Mouse (Mus musculus): Measurements from ENCODE around the gene Krt75. TPM values are rescaled to one million over a fixed set of nuclear protein-coding genes. Genes with fewer than 3 reads are reported as not detected.
A peak's percentile ranks its signal among the peaks of the same experiment; 100 is the strongest.
"Not testable (repeated sequence)": the region's sequence is repeated elsewhere in the genome, so short reads cannot be mapped to it uniquely, and the experiment has no call there.

Krt75 gene
- polyA plus RNA-seq, 1 experiment from 2014 or later: 0.08 TPM

DNA sequence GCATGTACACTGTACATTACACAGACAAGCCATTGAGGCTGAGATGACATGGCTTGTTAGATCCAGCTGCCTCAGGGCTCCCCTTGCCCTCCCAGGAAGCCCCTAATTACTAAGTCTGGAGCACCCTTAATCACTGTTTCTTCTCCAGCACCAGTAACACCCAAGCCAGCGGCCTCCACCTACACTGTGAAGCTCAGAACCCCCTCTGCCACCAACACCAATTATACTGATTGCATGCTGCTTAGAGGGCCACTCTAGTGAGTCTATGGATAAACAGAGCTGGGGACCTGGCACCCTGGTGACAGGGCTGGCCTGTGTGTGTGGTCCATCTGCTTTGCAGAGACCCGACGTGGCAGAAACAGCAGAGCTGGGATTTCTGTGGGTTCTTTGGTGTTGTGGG lies 29.2 kb downstream of the Krt75 start:
- no peak for DNase-seq (ENCODE audit: low spot score)
- no peak overlapping the region for H3K27ac ChIP-seq
- peaks cover 31% of the 10 kb centered on the region for H3K4me1 ChIP-seq (replicated peaks)
- no peak overlapping the region for H3K4me3 ChIP-seq
- peaks cover 6% of the 10 kb centered on the region; the same call in 1 of the 2 replicates for H3K27me3 ChIP-seq (ENCODE audit: insufficient read depth, poor library complexity, severe bottlenecking)
- 60% methylated on average over 3 of the region's 3 CpGs for WGBS
- no peaks in the 10 kb centered on the region for H3K36me3 ChIP-seq
- H3K9me3 ChIP-seq: no peaks in the 10 kb centered on the region

DNA sequence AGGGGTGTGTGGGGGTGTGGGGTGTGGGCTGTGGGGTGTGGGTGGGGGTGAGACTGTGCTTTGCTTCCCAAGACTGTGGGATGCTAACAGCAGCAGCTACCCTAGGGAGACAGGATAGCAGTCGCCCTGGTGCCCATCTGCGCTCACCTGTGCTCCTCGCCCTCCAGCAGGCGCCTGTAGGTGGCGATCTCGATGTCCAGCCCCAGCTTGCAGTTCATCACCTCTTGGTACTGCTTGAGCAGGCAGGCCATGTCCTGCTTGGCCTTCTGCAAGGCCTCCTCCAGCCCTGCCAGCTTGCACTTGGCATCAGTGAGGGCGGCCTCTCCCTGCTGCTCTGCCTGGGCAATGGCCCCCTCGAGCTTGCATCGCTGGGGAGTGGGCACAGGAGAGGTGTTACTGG lies 31.2 kb downstream of the Krt75 start:
- peaks cover 31% of the 10 kb centered on the region for H3K4me1 ChIP-seq (replicated peaks)
- WGBS: 63% methylated on average over 9 of the region's 9 CpGs
- H3K27me3 ChIP-seq (ENCODE audit: insufficient read depth, poor library complexity, severe bottlenecking): peaks cover 4% of the 10 kb centered on the region; the same call in 1 of the 2 replicates
- H3K9me3 ChIP-seq: no peaks in the 10 kb centered on the region
- H3K27ac ChIP-seq: peak overlapping the region; percentile 45
- H3K36me3 ChIP-seq: no peaks in the 10 kb centered on the region
- H3K4me3 ChIP-seq: no peak overlapping the region
- no peak for DNase-seq (ENCODE audit: low spot score)

DNA sequence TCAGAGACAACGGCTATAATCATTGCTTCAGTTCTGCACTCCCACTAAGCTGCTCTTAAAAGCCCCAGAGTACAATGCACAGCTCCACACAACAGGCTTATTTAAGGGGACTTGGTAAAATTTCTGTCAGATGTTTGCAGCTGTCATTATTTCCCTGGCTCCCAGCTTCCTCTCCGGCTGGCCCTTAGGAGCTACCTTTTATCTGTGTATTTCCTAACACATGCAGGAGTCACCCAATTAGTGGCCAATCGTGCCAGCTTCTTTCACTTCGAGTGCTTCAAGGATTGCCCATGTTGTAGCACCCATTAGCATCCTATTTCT lies 35.2 kb downstream of the Krt75 start:
- H3K27ac ChIP-seq: no peak overlapping the region
- 80% methylated on average over 4 of the region's 4 CpGs for WGBS

DNA sequence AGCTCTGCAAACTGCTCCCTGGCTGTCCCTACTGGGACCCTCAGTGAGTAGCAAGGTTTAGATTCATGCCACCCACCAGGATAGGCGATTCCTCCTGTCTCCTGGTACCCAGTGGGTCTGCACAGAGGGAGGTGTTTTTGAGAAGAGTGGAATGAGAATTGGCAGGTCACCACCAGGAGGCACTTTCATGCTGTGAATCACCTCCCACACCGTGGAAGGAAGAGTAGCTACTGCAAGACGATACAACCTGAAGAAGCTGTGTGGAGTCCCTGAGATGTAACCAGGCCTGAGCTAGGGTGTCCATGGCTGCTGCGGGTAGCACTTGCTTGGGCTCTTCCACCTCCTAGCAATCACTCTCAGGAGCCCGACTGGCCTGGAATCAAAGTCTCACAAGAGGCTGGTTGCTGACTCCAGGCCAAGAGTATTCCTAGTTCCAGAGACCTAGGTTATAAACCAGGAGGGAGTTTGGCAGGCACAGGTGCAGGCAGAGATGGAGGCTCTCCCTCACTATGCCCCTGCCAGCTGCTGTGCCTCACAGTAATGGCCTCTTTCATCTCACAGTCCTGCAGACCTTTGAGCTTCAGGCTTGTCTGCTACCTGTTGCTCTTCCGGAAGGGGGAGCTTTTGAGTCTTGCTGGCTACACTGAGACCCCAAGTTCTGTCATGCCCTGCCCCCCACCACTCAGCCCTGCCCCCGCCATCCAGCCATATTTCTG lies 35.7 kb downstream of the Krt75 start:
- no peaks in the 10 kb centered on the region for H3K9me3 ChIP-seq
- H3K4me1 ChIP-seq (replicated peaks): peaks cover 32% of the 10 kb centered on the region
- no peaks in the 10 kb centered on the region for H3K36me3 ChIP-seq
- no peak for DNase-seq (ENCODE audit: low spot score)
- WGBS: 50% methylated on average over 7 of the region's 7 CpGs
- H3K27me3 ChIP-seq (ENCODE audit: insufficient read depth, poor library complexity, severe bottlenecking): peaks cover 7% of the 10 kb centered on the region; the same call in 1 of the 2 replicates
- H3K4me3 ChIP-seq: no peak overlapping the region
- no peak overlapping the region for H3K27ac ChIP-seq

More for the DNA sequence above, 35.2 kb downstream of the Krt75 start:
- Histone ChIP-seq H3K36me3 (no peaks in the 10 kb centered on the region), H3K27me3 (ENCODE audit: insufficient read depth, poor library complexity, severe bottlenecking) (peaks cover 7% of the 10 kb centered on the region; the same call in 1 of the 2 replicates), H3K4me3 (no peak overlapping the region), H3K4me1 (replicated peaks) (peaks cover 33% of the 10 kb centered on the region), H3K9me3 (no peaks in the 10 kb centered on the region)
- DNase-seq (ENCODE audit: low spot score): no peak

DNA sequence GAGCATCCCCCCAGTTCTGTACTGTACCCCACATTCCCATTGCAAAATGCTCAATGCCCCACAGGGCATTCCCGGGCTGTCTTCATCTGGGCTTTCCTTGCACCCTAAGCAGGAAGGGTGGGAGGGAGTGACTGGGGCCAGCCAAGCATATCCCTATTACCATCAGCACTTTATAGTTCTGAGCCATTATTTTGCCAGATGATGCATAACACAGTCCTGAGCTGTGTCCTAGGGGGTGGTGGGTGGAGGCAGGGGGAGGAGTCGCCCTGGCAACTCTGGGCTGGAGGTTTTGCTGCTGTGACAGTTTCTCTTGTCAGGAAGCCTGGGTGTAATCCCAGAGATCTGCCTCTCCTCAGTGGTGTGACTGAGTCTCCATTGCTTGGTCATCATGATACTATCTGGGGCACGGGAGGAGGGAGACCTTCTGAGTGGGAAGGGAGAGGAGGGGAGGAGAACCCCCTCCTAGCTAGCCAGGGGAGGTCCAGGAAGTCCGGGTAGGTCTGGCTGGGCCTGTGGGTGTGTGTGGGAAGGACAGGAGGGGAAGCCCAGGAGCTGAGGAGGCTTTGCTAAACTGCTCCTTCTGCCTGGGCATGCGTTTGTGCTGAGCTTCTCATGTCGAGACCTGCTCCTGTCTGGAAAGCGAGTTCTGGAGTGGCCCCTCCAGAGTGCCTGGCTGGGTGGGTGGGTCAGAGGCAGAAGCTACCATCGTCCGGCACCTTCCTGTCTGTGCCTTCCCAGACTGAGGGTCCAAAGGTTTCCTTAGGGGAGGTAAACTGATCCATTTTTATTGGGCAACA lies 37.5 kb downstream of the Krt75 start:
- 0 out of 2 replicates have a peak, but pooled peaks cover 3% of the 10 kb centered on the region for H3K27me3 ChIP-seq (ENCODE audit: insufficient read depth, poor library complexity, severe bottlenecking)
- peaks cover 14% of the 10 kb centered on the region for H3K4me1 ChIP-seq (replicated peaks)
- H3K4me3 ChIP-seq: no peak overlapping the region
- no peaks in the 10 kb centered on the region for H3K36me3 ChIP-seq
- H3K9me3 ChIP-seq: no peaks in the 10 kb centered on the region
- peak overlapping the region; percentile 36; the same call in 1 of the 2 replicates for H3K27ac ChIP-seq
- DNase-seq (ENCODE audit: low spot score): no peak
- WGBS: 63% methylated on average over 9 of the region's 9 CpGs

DNA sequence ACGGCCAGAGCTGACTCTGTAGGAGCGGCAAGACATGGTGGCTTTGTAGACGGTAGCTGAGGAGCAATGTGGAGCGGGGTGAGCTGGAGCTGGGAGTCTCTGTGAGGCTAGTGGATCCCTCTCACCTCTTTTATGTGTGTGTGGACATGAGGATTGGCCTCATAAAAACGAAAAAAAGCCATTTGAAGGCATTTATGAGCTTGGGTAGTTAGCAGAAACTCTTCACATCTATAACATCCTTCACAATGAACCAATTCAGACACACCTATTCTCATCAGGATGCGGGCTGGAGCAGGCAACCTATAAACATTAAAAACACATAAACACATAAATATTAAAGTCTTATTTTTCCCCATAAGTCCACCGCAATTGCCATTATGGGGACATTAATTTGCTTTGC lies 41.0 kb downstream of the Krt75 start, which contains the start of gene Krt84:
TSS of gene Krt84 (minus strand) at position 101 of the 400 bp plus-strand sequence.
- no peaks in the 10 kb centered on the region for H3K9me3 ChIP-seq
- 0 out of 2 replicates have a peak, but pooled peaks cover 3% of the 10 kb centered on the region for H3K27me3 ChIP-seq (ENCODE audit: insufficient read depth, poor library complexity, severe bottlenecking)
- H3K4me1 ChIP-seq (replicated peaks): peaks cover 9% of the 10 kb centered on the region
- no peak within 1 kb of the TSS for H3K27ac ChIP-seq
- no peaks in the 10 kb centered on the region for H3K36me3 ChIP-seq
- H3K4me3 ChIP-seq: no peak within 1 kb of the TSS
- DNase-seq (ENCODE audit: low spot score): no peak
- 87% methylated on average over 7 of the region's 7 CpGs for WGBS

DNA sequence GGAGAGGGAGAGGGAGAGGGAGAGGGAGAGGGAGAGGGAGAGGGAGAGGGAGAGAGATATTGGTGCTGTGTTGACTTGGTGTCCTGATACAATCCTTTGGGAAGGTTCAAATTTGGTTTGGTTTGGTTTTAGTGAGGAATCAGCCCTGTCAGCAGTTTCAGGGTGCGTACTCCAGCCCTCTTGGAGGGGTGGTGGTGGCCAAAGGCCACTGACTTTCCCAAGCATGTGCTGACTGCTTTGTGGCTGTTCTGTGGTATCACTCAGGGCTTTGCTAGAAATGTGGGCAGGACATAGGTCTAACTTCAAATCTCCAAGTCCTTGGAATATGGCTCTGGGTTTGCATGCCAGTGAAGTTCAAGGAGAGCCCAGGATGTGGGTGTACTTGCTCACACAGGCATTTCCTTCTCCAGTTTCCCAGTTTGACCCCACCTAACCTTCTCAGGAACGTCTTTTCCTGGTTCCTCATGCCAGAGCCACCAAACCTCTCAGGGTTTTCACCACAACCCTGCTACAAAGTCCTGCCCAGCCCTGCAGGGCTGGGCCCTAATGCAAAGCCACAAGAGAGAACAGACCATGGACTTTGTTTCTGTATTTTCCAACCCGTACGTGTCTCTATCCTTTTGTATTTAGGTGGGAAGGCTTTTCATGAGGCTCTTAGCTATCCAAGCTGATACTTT lies 51.0 kb downstream of the Krt75 start:
- no peak for DNase-seq (ENCODE audit: low spot score)
- 73% methylated on average over 4 of the region's 4 CpGs for WGBS
- Histone ChIP-seq H3K4me3 (no peak overlapping the region), H3K36me3 (no peaks in the 10 kb centered on the region), H3K27ac (no peak overlapping the region), H3K27me3 (ENCODE audit: insufficient read depth, poor library complexity, severe bottlenecking) (no peaks in the 10 kb centered on the region; the same call in 1 of the 2 replicates), H3K9me3 (no peaks in the 10 kb centered on the region), H3K4me1 (replicated peaks) (no peaks in the 10 kb centered on the region)

DNA sequence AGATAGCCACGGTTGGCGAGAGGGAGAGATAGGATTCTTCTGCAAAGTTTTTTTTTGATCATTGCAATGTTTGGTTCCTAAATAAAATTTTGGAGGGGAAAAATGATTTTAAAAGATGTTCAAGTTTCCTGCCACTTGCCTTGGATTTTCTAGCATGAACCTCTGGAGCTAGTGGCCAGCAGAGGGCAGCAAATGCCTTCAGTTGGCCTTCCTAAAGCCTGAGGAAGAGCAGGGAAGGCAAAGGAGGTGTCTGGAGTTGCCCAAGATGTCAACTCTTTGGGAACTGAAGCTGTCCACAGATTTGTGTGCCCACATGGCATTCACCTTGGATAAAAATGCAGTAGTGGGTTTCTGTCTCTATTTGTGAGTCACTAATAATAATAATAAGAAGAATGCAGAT lies 53.9 kb downstream of the Krt75 start:
- DNase-seq (ENCODE audit: low spot score): peak; percentile 78
- H3K4me3 ChIP-seq: no peak overlapping the region
- 15% methylated on average over 2 of the region's 2 CpGs for WGBS
- no peak overlapping the region for H3K27ac ChIP-seq
- H3K9me3 ChIP-seq: no peaks in the 10 kb centered on the region
- H3K27me3 ChIP-seq (ENCODE audit: insufficient read depth, poor library complexity, severe bottlenecking): no peaks in the 10 kb centered on the region; the same call in 1 of the 2 replicates
- no peaks in the 10 kb centered on the region for H3K4me1 ChIP-seq (replicated peaks)
- H3K36me3 ChIP-seq: no peaks in the 10 kb centered on the region

DNA sequence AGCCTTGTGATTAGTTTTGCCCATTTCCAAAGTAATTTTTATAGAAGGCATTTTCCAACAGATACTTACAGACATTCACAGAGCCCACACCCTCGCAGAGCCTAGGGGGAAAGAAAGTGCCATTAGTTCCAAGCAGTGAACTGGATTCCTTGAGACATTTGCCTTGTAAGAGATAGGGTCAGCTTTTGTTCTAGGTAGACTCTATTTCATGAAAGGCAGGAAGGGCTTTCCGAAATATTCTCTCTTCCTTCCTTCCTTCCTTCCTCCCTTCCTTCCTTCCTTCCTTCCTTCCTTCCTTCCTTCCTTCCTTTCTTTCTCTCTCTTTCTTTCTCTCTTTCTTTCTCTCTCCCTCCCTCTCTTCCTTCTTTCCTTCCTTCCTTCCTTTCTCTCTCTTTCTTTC lies 56.5 kb downstream of the Krt75 start, which contains the start of gene Gm49425:
TSS of gene Gm49425 (minus strand) at position 101 of the 400 bp plus-strand sequence.
- H3K4me3 ChIP-seq; H3K9me3 ChIP-seq; DNase-seq (ENCODE audit: low spot score); H3K27me3 ChIP-seq (ENCODE audit: insufficient read depth, poor library complexity, severe bottlenecking); H3K36me3 ChIP-seq; H3K27ac ChIP-seq; H3K4me1 ChIP-seq (replicated peaks): not testable (repeated sequence)
- WGBS: 89% methylated on average over 2 of the region's 2 CpGs

Other genes with a start within 250 kb of the Krt75 start
- gene Krt80, start 203.7 kb downstream of the Krt75 start, polyA plus RNA-seq (2016; fragmentation: Nextera tagmentation; extraction: Ambion mirVana): 0.16 TPM in 1 of 2 replicates, not detected in the other
- 17.5 and 19.9 TPM in 2 replicates for gene Krt7, start 162.9 kb downstream of the Krt75 start, polyA plus RNA-seq (2016; fragmentation: Nextera tagmentation; extraction: Ambion mirVana)
- gene Krt87, start 135.1 kb downstream of the Krt75 start, polyA plus RNA-seq (2016; fragmentation: Nextera tagmentation; extraction: Ambion mirVana): 0.10 TPM in 1 of 2 replicates, not detected in the other
- gene Krt88, start 126.2 kb downstream of the Krt75 start, polyA plus RNA-seq (2016; fragmentation: Nextera tagmentation; extraction: Ambion mirVana): not detected in 2 replicates
- not detected in 2 replicates for gene Krt81, start 110.2 kb downstream of the Krt75 start, polyA plus RNA-seq (2016; fragmentation: Nextera tagmentation; extraction: Ambion mirVana)
- not detected in 2 replicates for gene Krt86, start 100.4 kb downstream of the Krt75 start, polyA plus RNA-seq (2016; fragmentation: Nextera tagmentation; extraction: Ambion mirVana)
- gene Krt83, start 82.4 kb downstream of the Krt75 start, polyA plus RNA-seq (2016; fragmentation: Nextera tagmentation; extraction: Ambion mirVana): not detected in 2 replicates
- not detected in 2 replicates for gene Gm49425, start 56.6 kb downstream of the Krt75 start, polyA plus RNA-seq (2016; fragmentation: Nextera tagmentation; extraction: Ambion mirVana)
- not detected in 2 replicates for gene Krt84, start 41.1 kb downstream of the Krt75 start, polyA plus RNA-seq (2016; fragmentation: Nextera tagmentation; extraction: Ambion mirVana)
- not detected in 2 replicates for gene Krt82, start 23.2 kb downstream of the Krt75 start, polyA plus RNA-seq (2016; fragmentation: Nextera tagmentation; extraction: Ambion mirVana)
- gene Krt90, start 11.0 kb downstream of the Krt75 start, polyA plus RNA-seq (2016; fragmentation: Nextera tagmentation; extraction: Ambion mirVana): 0.22 and 0.30 TPM in 2 replicates
- not detected in 2 replicates for gene Gm5414, start 54.3 kb upstream of the Krt75 start, polyA plus RNA-seq (2016; fragmentation: Nextera tagmentation; extraction: Ambion mirVana)
- gene Gm5478, start 73.5 kb upstream of the Krt75 start, polyA plus RNA-seq (2016; fragmentation: Nextera tagmentation; extraction: Ambion mirVana): not detected in 2 replicates
- gene Krt6b, start 106.4 kb upstream of the Krt75 start, polyA plus RNA-seq (2016; fragmentation: Nextera tagmentation; extraction: Ambion mirVana): not detected in 2 replicates
- gene Krt6a, start 120.4 kb upstream of the Krt75 start, polyA plus RNA-seq (2016; fragmentation: Nextera tagmentation; extraction: Ambion mirVana): not detected in 2 replicates
- gene Krt5, start 139.0 kb upstream of the Krt75 start, polyA plus RNA-seq (2016; fragmentation: Nextera tagmentation; extraction: Ambion mirVana): 0.16 and 2.1 TPM in 2 replicates
- gene Krt71, start 169.2 kb upstream of the Krt75 start, polyA plus RNA-seq (2016; fragmentation: Nextera tagmentation; extraction: Ambion mirVana): not detected in 2 replicates
- not detected in 2 replicates for gene Krt72, start 212.6 kb upstream of the Krt75 start, polyA plus RNA-seq (2016; fragmentation: Nextera tagmentation; extraction: Ambion mirVana)
- not detected in 2 replicates for gene Krt73, start 228.4 kb upstream of the Krt75 start, polyA plus RNA-seq (2016; fragmentation: Nextera tagmentation; extraction: Ambion mirVana)
- not detected in 2 replicates for gene Krt2, start 244.3 kb upstream of the Krt75 start, polyA plus RNA-seq (2016; fragmentation: Nextera tagmentation; extraction: Ambion mirVana)

Measured in hindbrain, embryonic 10.5 days (tissue).